Mouse (Mus musculus): Measurements from ENCODE around the gene Mis18a. TPM values are rescaled to one million over a fixed set of nuclear protein-coding genes. Genes with fewer than 3 reads are reported as not detected.
A peak's percentile ranks its signal among the peaks of the same experiment; 100 is the strongest.

Mis18a gene
- total RNA-seq, 2 experiments from 2014 or later = 8.5 to 10.3 TPM

GRCm38 (mm10) chr16:90704161-90704825, 22.9 kb downstream of the Mis18a start:
- no peak for DNase-seq (ENCODE audit: low spot score in 2 of 2)

DNA sequence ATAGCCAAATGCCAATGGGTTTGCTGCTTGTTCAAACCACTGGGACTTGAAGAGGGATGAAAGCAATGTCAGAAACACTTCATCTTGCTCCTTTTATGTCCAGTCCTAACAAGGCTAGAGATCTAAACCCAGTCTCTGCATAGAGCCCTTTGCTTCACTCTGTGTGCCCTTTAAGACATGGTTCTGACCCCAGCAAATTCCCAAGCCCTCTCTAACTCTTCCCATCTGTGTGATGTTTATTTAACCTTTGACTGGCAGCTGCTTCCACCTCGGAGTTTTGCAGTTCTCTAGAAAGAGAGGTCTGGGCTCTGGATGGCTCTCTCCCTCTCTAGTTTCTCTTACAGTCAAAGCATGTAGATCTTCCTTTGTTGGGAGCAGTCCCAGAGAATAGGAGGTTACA, 23.6 kb downstream of the Mis18a start:
- no peak for DNase-seq (ENCODE audit: low spot score in 2 of 2)

GRCm38 (mm10) chr16:90701541-90701940, 25.7 kb downstream of the Mis18a start:
- no peak for DNase-seq (ENCODE audit: low spot score in 2 of 2)

DNA sequence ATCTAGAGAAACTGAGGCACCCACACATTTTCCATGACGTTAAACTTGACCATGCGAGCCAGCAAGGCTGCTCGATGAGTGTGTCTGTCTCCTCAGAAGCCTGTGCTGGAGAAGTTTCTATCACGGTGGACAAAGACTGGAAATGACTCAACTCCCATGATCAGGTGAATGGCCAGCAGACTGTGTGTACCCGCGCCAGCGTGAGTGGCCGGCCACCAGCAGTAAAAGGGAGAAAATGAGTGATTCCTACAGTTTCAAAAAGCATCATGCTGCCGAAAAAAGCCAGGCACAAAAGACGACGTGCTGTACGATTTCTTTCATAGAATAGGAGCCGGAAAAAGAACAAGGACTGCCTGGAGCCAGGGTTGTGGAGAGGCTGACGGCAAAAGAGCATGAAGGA, 27.8 kb downstream of the Mis18a start:
- no peak for DNase-seq (ENCODE audit: low spot score in 2 of 2)

DNA sequence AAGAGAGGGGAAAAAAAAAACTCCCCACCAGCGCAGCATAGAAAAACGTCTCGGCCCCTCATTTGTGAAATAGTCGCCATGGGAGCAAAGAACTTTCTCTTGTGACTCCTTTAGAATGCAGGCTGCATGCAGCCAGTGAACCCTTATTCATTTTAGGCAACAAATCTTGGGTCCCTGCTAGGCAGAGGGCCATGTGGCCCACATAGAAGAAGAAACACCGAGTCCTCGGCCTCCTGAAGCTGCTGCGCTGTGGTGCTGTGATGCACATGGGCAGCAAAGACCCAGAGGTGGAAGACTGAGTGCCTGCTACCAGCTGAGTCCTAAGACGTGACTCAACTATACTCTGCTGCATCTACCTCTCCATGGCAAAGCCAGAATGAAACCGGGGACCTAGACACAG, 30.9 kb downstream of the Mis18a start:
- no peak for DNase-seq (ENCODE audit: low spot score in 2 of 2)

- peak in 1 of 2 experiments; percentile 74 for DNase-seq (ENCODE audit: low spot score in 2 of 2)
Measured at GRCm38 (mm10) chr16:90695121-90695520, 32.1 kb downstream of the Mis18a start.

DNA sequence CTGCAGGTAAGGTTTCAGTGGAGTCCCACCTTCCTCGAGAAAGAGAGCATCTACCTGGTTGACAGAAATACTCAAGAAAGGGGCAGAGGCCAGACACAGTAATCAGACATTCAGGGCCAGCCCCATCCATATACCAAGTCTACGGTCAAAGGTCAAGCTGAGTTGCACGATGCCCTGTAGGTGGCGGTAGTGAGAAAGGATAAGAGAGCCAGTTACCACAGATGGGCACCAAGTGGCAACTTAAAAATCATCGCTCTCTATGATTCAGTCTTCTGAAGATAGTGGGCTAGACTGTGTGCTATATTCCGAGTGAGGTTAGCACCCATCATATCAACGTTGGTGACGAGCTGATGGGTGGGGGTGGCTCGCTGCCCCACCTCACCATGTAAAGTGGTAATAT, 32.5 kb downstream of the Mis18a start:
- peak in 1 of 2 experiments; percentile 59 for DNase-seq (ENCODE audit: low spot score in 2 of 2)

DNA sequence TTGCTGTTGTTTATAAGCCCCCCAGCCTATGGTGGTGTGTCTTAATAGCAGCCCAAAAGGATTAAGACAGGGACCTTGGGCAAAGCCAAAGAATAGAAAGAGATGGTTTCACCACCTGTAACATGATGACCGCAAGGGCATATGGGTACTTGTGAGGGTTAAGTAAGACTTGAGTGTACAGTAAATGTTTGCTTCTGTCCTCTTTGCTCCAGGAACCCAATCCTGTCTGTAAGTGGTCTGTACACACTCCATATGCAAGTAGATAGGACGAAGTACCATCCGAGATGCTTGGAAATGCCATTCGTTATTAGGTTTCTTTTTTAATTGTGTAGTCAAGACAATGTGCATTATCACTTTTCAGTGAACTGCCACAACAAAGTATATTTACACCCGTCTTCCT, 33.6 kb downstream of the Mis18a start:
- DNase-seq (ENCODE audit: low spot score in 2 of 2) = no peak

GRCm38 (mm10) chr16:90692704-90693385, 34.4 kb downstream of the Mis18a start:
- peak in 1 of 2 experiments; percentile 58 for DNase-seq (ENCODE audit: low spot score in 2 of 2)

DNA sequence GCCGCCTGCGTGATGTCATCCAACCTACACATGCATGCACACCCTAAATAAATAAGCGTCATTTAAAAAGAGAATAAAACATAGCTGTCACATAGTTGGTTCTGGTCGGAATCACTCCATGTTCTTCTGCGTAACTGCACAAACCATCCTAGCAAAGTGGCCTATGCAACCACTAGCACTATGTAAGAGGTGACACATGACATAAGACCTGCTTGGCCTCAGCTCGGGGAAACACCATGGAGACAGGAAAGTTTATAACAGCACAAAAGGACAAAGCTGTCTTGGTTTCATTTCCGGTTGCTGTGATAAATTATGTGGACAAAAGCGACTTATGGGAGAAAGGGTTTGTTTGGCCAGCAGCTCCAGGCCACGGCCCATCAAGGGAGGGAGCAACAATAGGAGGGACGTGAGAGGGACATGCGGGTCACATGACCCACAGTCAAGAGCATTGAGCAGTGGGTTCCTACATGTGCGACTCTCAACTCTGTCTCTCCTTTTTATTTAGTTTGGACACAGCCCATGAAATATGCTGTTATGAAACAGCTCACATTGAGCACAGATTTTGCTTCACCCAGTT, 39.4 kb downstream of the Mis18a start:
- DNase-seq (ENCODE audit: low spot score in 2 of 2) = no peak

- no peak for DNase-seq (ENCODE audit: low spot score in 2 of 2)
Measured at GRCm38 (mm10) chr16:90687011-90687410, 40.2 kb downstream of the Mis18a start.

DNA sequence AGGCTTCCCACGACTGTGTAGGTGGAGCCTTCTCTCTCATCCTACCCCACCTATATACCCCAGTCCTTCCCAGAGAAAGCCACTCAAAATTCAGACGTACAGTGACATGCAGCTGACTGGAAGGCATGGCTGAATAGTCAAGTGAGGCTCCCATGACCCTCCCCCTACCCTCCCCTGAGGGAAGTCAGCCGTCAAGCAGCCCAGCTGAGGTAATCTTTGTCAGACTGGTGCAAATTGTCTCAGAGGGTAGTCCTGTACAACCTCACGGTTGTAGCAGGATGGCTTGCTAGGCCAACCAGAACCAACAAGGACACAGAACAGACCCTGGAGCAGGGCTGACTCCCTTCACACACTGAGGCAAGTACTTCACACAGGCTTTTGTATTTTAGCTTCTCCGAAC, 43.1 kb downstream of the Mis18a start:
- no peak for DNase-seq (ENCODE audit: low spot score in 2 of 2)

GRCm38 (mm10) chr16:90679984-90680383, 47.2 kb downstream of the Mis18a start:
- DNase-seq (ENCODE audit: low spot score in 2 of 2) = no peak

GRCm38 (mm10) chr16:90678820-90679219, 48.4 kb downstream of the Mis18a start:
- no peak for DNase-seq (ENCODE audit: low spot score in 2 of 2)

GRCm38 (mm10) chr16:90676920-90677574, 50.2 kb downstream of the Mis18a start:
- DNase-seq (ENCODE audit: low spot score in 2 of 2) = no peak

DNA sequence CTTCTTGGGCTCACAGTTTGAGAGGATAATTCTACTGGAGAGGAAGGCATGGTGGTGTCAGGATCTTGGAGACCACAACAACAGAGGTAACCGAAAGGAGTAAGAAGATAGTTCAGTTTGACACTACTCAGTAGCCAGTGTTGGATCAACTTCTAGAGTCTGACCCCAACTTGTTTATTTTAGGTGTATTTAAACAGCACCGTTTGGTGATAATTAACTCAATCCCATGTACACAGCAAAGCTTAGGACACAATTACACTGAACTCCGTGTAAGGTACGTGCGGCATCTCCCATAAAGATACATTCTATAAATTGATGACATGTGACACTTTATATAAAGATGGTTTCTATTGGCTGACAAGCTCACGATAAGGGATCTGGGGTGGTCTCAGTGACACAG, 52.6 kb downstream of the Mis18a start:
- DNase-seq (ENCODE audit: low spot score in 2 of 2) = no peak

GRCm38 (mm10) chr16:90673507-90674354, 53.5 kb downstream of the Mis18a start:
- DNase-seq (ENCODE audit: low spot score in 2 of 2) = peak in 1 of 2 experiments; percentile 54

All from layer of hippocampus, adult 18-20 months (tissue).